Mouse (Mus musculus) frontal cortex, postnatal 25 days (tissue): ENCODE data around the gene Ndufa6.
A peak's percentile ranks its signal among the peaks of the same experiment; 100 is the strongest.

Source experiments
- DNase-seq, 2 experiments: peaks; one replicate each; pipeline ENCODE4 v3.0.0; 2022; ENCODE audit warnings: low spot score in 2 of 2

The Ndufa6 gene

DNA sequence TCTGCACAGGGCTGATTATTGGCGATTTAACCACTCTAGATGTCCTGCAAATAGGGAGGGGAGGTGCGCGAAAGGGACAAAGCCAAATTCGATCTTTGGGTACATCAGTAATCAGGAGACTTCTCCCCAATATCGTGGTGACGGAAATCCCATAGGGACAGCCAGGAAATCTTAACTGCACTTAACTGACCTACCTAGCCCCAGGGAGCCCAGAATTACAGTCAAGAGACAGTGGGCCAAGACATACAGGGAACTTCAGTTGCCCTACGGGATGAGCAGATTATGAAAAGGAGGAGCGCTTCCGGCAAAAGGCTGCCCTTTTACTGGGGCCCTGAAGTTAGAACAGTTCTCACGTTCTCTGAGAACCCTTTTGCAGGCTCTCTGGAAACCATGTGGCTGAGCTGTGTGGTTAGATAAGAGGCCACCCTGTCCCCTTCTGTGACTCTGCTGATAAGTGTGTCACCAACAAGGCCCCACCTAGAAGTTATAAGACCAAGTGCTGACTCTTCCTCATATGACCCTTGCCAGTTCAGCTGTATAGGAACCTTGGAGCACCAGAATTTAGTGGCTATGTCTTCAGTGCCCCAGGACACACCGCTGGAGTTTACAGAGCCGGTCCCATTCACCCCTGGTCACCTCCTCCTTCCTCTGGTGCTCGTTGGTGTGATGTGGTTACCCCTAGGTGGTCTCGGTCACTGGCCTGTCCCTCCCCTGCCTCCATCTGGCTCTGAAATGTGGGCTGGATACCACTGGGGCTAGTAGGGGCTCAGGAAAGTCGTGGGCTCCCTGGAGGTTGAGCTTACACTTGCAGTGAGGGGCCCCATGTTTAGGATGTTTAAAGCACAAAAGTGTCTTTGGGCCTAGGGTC lies 12.2 kb downstream of the Ndufa6 start:
- DNase-seq = no peak

DNA sequence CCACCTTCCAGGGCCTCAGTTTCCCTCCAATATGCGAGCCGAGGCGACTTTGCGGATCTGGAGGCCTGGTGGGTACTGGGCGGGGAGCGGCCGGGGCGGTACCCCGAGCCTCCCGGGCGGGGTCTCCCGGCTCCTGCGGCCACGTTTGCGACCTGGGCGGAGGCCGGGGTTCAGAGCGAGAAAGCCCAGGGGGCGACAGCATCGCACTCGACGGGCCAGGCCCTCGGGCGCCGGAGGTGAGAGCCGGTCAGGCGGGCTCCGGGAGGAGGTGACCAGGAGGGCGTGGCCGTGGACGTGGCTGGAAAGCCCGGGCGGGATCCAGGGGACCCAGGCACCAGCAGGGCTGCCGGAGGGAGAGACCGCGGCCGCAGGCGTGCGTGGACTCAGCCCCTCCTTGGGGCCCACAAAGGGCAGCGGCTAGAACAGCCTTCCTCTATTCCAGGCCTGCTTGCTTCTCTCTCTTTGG lies 13.1 kb downstream of the Ndufa6 start:
- DNase-seq = no peak

DNA sequence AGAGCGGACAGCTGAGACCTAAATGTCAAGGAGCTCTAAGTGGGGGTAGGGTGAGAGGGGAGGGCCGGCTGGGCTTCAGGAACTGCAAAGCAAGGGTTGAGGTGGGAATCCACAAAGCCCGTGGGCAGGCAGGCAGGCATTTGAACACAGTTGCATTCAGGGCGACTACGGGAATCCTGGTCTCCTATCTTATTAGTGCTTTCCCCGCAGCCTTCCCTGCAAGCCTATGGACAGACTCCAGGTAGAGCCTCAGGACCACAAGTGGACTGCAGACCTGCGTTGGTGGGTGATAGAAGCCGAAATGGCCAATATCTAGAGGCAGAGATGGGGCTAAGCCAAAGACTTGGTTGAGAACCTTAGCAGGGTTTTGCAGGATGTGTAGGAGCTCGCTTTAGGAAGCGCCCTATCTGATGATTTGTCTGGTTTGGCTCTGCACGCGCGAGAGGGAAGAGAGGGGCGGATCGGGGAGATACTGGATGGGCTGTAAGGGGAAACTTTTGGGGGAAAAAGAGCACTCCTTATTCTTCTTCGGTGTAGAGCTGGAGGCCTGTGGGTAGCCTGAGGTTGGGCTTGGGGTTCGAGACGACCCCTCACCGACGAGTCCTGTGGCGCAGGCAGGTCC lies 13.6 kb downstream of the Ndufa6 start:
- DNase-seq = no peak

DNA sequence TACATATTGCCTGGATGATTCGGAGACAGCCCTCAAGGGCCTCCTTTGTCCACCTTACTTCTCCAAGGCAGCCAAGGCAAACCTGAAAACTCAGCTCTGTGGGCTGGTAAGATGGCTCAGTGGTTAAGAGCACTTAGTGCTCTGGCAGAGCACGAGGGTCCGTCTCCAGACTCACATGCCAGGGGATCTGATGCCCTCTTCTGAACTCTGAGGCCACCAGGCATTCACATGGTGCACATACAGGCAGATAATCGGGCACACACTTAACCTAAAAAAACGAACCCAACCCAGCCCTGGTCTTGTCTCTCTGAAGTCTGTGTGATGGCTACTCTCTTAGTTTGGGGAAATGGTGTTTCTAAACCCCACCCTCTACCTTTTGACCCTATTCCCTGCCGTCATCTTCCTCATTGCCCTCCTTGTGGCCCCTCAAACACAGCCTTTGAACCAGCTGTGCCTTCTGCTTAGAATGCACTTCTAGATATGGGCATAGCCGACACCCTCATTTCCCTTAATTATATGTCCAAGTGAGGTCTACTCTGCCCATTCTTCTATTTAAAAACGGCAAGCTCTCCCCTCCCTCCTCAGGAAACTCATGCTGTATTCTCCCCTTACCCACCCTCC lies 14.4 kb downstream of the Ndufa6 start:
- DNase-seq = no peak

DNA sequence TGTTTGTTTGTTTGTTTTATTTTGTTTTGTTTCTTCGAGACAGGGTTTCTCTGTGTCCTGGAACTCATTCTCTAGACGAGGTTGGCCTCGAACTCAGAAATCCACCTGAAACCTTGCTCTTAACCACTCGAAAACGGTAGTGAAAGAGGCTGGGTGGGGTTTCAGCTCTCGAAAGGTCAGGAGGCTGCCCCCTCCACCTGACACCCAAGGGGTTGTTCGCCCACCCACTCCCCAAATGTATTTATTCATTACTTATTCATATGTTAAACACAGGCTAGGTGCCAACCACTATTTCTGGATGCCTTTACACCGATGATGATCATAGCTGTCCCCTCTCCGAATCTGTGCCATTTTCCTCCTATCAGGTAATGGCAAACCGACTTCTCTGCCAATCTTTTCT lies 15.0 kb downstream of the Ndufa6 start:
- DNase-seq = no peak

DNA sequence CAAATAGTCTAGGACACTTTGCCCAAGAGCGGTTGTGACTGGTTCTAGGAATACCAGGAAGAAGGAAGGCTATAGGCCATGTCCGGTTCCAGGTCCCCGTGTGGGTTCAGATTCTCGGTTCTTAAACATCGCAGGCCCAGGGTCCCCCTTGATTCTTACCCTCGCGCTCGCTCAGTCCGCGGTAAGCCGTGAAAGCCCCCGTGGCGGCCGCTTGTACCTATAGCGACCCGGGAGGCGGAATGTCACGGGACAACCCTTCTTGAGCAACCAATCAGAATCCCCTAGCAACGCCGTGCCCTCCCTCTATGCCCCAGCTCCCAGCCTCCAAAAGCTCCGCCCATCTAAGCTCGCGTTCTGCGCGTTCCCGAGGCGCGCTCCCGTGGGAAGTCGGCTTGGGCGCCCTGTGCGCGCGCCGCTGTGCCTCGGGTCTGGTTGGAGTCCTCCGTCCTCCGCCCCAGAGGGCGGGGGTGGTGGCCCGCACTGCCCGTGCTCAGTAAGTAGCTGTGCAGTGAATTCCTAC lies 15.5 kb downstream of the Ndufa6 start, which contains the start of the genes Naga, Pheta2 and Smdt1:
Gene Naga (minus strand): TSS at position 333 of the 520 bp plus-strand sequence.
Gene Pheta2 (plus strand): TSS at position 350 of the 520 bp plus-strand sequence.
Gene Smdt1 (plus strand): TSS at position 367 of the 520 bp plus-strand sequence.
- DNase-seq = peak; percentile 83 to 92

DNA sequence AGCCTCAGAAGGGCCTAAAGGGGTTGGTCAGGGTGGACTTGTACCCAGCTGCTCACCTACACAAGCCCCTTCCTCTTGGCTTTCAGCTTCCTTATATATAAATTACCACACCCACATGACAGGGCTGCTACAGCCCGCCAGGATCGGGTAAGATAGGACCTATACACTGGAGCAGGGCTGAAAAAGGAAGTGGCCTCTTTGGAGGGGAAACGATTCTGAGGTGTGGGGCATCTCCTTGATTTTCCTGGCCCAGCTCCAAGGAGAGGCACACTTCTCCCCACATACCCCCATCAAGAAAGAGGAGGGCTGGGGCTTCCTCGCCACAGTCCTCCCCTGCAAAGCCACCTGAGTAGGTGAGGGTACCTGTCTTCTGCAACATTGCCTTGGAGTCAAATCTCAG lies 16.2 kb downstream of the Ndufa6 start:
- no peak for DNase-seq

DNA sequence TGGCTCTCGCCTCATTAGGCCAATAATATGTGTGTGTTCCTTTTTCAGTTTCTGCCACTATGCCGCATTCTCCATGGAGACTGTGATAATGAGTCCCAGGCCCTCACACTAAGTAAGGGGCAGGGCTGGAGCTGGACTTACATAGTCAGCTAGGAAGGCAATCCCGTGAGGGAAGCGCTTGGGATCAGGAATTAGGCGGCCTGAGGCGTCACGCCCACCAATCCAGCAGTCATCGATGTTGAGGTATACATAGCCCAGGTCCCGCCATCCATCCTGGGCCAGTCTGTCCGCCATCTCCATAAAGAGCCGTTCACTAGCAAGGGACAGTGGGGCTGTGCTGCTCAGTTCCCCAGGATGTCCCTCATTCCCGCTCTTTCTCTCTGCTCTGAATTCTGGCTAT lies 17.5 kb downstream of the Ndufa6 start:
- DNase-seq = no peak

DNA sequence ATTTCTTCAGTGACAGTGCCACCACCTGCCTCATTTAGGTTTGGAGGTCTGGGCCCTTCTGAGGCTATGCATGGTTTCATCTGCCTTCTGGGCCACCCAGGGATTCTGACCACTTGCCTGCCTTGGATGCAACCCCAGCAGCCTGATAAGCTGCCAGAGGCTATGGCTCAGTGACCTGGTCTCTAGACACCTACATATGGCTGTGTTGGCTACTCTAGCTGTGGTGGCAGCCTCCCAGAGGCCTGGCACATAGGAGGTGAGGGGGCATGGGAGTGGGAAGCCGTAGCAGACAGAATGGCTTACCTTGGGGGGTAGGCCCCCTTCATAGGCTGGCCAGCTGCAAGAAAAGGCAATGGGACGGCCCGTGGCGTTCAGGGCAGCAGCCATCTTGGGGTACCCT lies 18.9 kb downstream of the Ndufa6 start:
- no peak for DNase-seq

DNA sequence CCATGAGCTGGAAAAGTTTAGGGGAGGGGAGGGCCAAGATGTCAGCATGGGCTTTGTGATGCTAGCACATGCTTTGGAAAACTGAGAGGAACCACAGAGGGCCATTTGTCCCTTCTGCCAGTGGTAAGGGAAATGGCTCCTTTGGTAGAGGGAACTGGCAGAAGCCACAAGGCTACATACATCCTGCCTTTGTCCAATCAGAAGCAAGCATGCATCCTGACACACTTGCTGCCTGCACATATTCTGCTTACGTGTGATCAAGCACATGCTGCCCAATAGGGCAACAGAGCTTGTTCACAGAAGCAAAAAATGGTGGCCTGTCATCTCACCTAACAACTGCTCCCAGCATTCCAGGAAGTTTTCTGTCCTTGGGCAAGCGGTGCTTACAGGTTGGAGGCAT lies 28.7 kb downstream of the Ndufa6 start:
- no peak for DNase-seq

DNA sequence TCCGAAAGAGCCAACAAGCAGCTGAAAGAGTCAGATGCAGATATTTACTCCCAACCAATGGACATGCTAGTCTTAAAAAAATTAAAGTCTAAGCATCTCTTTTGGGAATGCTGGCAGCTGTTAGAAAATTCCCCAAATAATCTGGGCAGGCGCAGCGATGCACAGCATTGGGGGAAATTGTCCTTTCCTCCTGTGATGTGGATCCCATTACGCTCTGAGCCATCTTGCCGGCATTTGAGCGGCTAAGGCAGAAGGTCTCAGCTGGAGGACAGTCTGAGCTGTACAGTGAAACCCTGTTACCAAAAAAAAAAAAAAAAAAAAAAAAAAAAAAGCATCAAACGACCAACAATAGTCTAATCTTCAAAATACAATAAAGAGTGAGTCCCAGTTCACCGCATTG lies 31.9 kb downstream of the Ndufa6 start:
- no peak for DNase-seq

DNA sequence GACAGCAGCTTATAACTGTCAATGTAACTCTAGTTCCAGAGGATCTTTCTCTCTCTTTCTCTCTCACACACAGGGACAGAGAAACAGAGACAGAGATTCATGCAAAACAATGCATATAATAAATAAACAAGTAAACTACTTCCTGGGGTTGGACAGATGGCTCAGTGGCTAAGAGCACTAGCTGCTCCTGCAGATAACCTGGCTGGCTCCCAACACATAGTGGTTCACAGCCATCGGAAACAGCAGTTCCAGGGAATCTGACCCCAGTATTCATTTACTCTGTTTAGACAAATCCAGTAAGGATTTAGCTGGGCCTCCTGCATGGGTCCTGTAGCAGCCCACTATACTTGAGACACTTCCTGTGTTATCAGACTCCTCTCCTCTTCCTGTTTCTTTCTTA lies 34.5 kb downstream of the Ndufa6 start:
- no peak for DNase-seq

DNA sequence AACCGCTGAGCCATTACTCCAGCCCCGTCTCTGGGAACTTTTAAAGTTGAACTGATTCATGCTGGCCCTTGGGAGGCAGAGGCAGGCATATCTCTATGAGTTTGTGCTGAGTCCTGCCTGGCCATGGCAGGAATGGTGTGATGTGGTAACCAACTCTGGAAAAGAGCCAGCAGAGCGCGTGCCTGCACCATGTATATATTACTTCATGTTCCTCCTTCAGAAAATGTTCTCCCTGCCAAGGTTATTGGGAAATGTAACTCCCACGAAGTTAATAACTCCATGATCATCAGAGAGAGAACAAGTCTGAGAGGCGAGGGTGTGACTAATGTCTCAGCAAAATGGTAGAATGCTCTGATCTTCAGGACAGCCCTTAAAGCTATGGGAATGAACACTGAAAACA lies 36.3 kb downstream of the Ndufa6 start:
- no peak for DNase-seq

DNA sequence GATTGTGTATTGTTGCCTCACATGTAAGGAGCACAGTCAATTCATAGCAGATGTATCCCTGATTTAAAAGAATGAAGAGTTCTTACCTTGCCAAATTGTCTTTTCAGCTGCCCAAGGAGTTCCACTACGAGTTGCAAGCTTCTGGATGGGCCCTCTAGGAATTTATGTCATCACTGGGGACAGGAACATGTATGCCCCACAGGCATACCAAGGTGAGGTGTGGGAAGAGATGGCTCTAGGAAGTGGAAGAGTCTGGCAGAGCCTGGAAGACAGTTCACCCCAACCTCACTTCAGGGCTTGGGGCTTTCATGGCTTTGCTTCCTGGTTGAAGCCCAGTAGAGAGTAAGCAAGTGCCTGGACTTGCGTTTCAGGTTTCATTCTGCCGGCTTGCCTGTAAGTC lies 45.7 kb downstream of the Ndufa6 start:
- no peak for DNase-seq

DNA sequence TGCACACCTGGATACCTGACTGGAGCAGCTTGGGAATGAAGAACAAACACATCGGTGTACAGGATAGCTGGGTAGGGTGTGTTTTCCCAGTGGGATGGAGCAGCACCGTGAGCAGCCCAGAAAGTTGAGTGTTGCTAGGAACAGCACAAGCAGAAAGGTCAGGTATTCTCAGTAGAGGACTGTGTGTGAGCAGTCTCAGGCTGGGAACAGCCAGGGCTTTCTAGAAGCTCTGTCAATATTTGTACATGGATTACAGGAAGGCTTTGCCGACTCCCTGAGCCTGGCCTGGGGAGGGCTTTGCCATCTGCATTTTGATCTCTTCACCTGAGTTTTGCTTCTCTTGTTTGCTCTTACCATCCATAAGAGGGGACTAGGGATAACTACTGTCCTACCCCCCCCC lies 47.0 kb downstream of the Ndufa6 start:
- DNase-seq = no peak
